In genomic region chr5:37147536-37147935, GRCm38 (mm10) we compare ENCODE assay signal across 9 mouse cellular contexts.
DNase-seq lines count a peak whose midpoint lies in the region; TF ChIP-seq lines count a peak whose summit lies in the region.
"Had no signal": no experiment of that assay in that cellular context is flagged by ENCODE, and none has a peak within 500 bp of the region (broad histone marks: within the 10 kb centered on the region; RNA-seq: fewer than 3 reads in every experiment).

No protein-coding gene starts in this region.

- H3K27ac ChIP-seq in cortical plate, adult 2 months (ENCODE audit: insufficient read depth, low read length): no peak overlapping the region
- H3K27ac ChIP-seq: liver, embryonic 13.5 days had no signal

- no peaks in the 10 kb centered on the region for H3K4me1 ChIP-seq in cortical plate, adult 2 months (ENCODE audit: control insufficient read depth, insufficient read depth, low read length)
- H3K4me1 ChIP-seq: liver, embryonic 13.5 days had no signal

- TF ChIP-seq CTCF in cortical plate, adult 2 months (IDR thresholded peaks at IDR 0.05; ENCODE audit: extremely low read depth, insufficient read depth, low read length): peak; percentile 85

- H3K4me3 ChIP-seq in cortical plate, adult 2 months (ENCODE audit: insufficient read depth, low read length): no peak overlapping the region
- H3K4me3 ChIP-seq: liver, embryonic 13.5 days had no signal

- peak; percentile 49 for DNase-seq in gastrocnemius, postnatal 10 days
- DNase-seq in gastrocnemius, adult 8-10 months (ENCODE audit: low spot score in 2 of 2): no peak
- DNase-seq in 416B (ENCODE audit: low read depth): peak; percentile 45
- peak; percentile 73 for DNase-seq in ZHBTc4 (ENCODE audit: low read depth, low spot score)
- peak; percentile 10 for DNase-seq in large intestine, adult 2 months (ENCODE audit: low read depth, low spot score)
- peak; percentile 65 for DNase-seq in mesoderm, embryonic 11.5 days (ENCODE audit: low read depth, low spot score)
- DNase-seq in testis, postnatal 14 days (ENCODE audit: low spot score): peak; percentile 22
- DNase-seq: liver, embryonic 13.5 days had no signal

- 7% methylated on average over 4 of the region's 4 CpGs for WGBS in large intestine, adult 2 months

- no peak for TF ChIP-seq POLR2A in cortical plate, adult 2 months (IDR thresholded peaks at IDR 0.05; ENCODE audit: extremely low read depth, insufficient read depth, low read length)

Comparison
In these comparisons a context has a peak if more than half of its experiments do, and no peak if none do; other contexts are left out.
1. DNase-seq: peak in gastrocnemius, postnatal 10 days (single experiment), 416B (single experiment), ZHBTc4 (single experiment), large intestine, adult 2 months (single experiment), mesoderm, embryonic 11.5 days (single experiment) and testis, postnatal 14 days (single experiment); none in gastrocnemius, adult 8-10 months (0 of 2).